Mouse (Mus musculus): Measurements from ENCODE around the gene Tmem86a.

DNA sequence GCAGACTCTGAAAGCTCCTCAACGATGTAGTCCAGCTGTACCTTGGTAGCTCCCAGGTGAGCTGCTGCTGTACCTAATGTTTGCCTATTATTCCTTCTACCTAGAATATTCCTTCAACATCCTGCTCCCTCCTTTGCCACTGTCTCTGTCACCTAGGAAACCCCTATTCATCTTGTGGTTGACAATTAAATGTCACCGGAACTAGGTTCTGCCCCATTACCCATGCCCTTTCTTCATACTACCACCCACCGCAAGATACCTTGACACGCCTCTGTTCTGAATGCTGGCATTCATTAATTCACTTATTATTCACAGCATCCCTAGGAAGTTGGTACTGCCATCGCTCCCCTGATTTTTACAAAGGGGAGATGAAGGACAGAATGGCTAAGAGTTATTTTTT lies 43.5 kb downstream of the Tmem86a start:
- TF ChIP-seq ZC3H11A (IDR thresholded peaks at IDR 0.05; ENCODE audit: borderline replicate concordance, low read depth, low read length) (no peak), MAFK (IDR thresholded peaks at IDR 0.05; ENCODE audit: insufficient read depth, low read depth, low read length) (no peak)
